Mouse (Mus musculus) bone marrow, adult 2 months (tissue): ENCODE data around the gene Slc10a6.

ENCODE experiments used
- CTCF ChIP-seq: fragments of 200-500 bp; IDR thresholded peaks from 2 replicates; pipeline ENCODE4 v1.5.1; 2011; ENCODE audit warnings: low read length, control low read depth; ENCODE audit not compliant: control insufficient read depth, insufficient read depth
- POLR2A ChIP-seq: fragments of 200-500 bp; IDR thresholded peaks from 2 replicates; pipeline ENCODE4 v1.6.1; 2011; ENCODE audit warnings: low read depth, mild to moderate bottlenecking, control low read depth, low read length, borderline replicate concordance; ENCODE audit not compliant: control insufficient read depth

DNA sequence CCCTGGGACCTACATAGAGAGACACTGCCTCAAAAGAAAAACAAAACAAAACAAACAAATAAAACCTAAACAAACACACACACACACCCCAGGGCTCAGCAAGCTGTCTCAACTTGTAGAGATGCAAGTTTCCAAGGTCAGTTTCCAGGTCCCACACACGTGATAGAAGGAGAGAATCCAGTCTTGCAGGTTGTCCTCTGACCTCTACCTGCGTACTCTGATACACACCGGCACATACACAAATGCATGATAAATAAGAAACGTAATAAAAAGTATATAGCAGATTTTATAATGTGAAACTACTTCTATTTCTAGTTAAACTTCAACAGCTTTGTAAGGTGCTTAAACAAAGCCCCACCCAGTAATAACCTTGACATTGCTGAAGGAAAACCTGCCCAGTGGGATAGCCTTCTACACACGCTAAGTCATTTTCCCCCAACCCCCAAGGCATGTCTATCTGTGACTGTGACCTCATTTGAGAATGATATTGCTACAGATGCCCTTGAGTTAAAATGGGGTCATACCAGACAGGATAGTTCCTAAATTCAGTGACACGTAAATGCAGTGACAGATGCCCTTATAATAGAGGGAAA is 47.2 kb upstream of the Slc10a6 start:
- TF ChIP-seq CTCF = no peak
- no peak for TF ChIP-seq POLR2A
